Mouse (Mus musculus) small intestine, adult 2 months (tissue): ENCODE results near the gene Zfp697.

Experiments used
- CTCF ChIP-seq: fragments of 200-500 bp; IDR thresholded peaks from 2 replicates; pipeline ENCODE4 v1.5.1; 2012; ENCODE audit warnings: low read depth, mild to moderate bottlenecking, control low read depth, inconsistent platforms, low read length, moderate library complexity, mixed read lengths; ENCODE audit not compliant: insufficient replicate concordance, insufficient read length; ENCODE audit errors: extremely low read depth
- POLR2A ChIP-seq: fragments of 200-500 bp; IDR thresholded peaks from 2 replicates; pipeline ENCODE4 v1.6.1; 2012; ENCODE audit warnings: low read depth, mild to moderate bottlenecking, control low read depth, inconsistent platforms, low read length, moderate library complexity

DNA sequence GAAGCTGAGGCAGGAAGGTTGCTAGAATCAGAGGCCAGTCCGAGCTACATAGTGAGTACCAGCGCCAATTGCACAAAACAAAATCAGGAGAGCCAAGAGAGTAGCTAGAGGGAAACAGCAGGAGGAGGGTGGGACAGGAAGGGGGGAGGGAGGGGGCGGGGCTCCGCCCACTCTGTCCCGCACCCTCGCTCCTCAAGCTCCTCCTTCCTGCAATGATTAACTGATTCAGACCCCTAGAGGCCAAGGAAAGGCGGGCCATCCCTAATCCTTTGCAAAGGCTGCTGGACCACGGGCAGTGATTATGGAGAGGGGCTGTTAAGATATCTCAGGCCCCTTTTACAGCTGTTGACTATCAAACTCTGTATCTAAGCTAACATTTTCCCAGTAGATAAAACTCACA, 33.6 kb upstream of the Zfp697 start:
- peak; percentile 36; the same call in 1 of the 2 replicates for TF ChIP-seq CTCF
- TF ChIP-seq POLR2A, result no peak
